Mouse (Mus musculus) heart, embryonic 16.5 days (tissue): ENCODE measurements around the gene Prkcb. TPM values are rescaled to one million over a fixed set of nuclear protein-coding genes. Genes with fewer than 3 reads are reported as not detected.

Experiments used
- polyA plus RNA-seq: library from polyadenylated mRNA; unstranded; fragments of >200 nt; fragmentation: Nextera tagmentation; extraction: Ambion mirVana; gene quantifications from 2 replicates; pipeline ENCODE4 v1.2.1, GENCODE M21; 2015

The Prkcb gene
- polyA plus RNA-seq, 1 experiment from 2014 or later: 12.0 TPM

Other genes starting within 250 kb of the Prkcb start
- 43.1 and 44.5 TPM in 2 replicates for gene Ubfd1, start 221.6 kb upstream of the Prkcb start, polyA plus RNA-seq
- gene Ears2, start 221.5 kb upstream of the Prkcb start, polyA plus RNA-seq: 40.4 and 41.9 TPM in 2 replicates
- gene Ndufab1, start 186.9 kb upstream of the Prkcb start, polyA plus RNA-seq: 1,647 and 1,675 TPM in 2 replicates
- 8.2 and 9.7 TPM in 2 replicates for gene Palb2, start 155.8 kb upstream of the Prkcb start, polyA plus RNA-seq
- 77.8 TPM in 2 replicates for gene Dctn5, start 155.7 kb upstream of the Prkcb start, polyA plus RNA-seq
- 91.0 and 96.3 TPM in 2 replicates for gene Plk1, start 129.3 kb upstream of the Prkcb start, polyA plus RNA-seq
- gene Ern2, start 102.5 kb upstream of the Prkcb start, polyA plus RNA-seq: 0.22 and 0.30 TPM in 2 replicates
- gene Chp2, start 69.3 kb upstream of the Prkcb start, polyA plus RNA-seq: 0.32 and 0.66 TPM in 2 replicates